Mouse (Mus musculus): Measurements from ENCODE around the gene Trim9.

Trim9 gene

GRCm38 (mm10) chr12:70347202-70347841, at the start of gene Trim9:
TSS of gene Trim9 (minus strand) at chr12:70347614.
- DNase-seq (ENCODE audit: low spot score in 2 of 2) = peak; percentile 34 to 49

DNA sequence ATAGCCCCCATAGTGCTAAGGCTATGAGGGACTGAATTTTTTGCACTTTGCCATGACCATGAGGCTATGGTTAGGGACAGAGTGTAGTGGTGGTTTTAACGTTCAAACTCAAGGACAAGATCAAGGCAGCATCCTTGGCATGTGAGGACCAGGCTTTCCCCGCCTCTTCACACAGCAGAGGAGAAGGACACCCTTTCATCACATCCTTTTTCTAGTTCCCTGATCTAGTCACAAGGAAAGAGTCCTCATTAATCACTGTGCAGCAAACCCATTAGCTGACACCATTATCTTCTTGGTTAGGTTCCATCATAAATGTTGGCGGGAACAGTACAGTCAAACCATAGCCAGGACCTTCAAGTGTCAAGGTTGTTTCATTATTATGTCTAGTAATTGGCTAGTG, 47.6 kb upstream of the Trim9 start:
- DNase-seq (ENCODE audit: low spot score in 2 of 2) = no peak

DNA sequence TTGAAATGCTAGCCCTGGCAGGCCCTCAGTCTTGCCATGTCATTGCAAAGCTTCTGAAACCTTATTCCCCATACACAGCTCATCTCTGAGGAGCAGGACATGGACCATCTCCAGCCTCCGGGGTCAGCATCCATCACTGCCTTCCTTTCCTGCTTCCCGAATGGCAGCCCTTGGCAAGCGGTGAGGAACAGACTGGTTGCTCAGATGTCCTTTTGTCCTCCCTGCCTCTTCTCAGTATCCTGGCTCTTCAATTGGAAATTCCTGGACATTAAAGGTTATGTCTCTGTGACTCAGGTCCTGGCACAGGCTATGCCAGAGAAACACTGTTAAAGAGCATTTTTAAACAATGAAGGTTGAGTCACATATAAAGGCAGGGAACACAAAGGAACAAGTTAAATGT, 43.8 kb upstream of the Trim9 start:
- no peak for DNase-seq (ENCODE audit: low spot score in 2 of 2)

GRCm38 (mm10) chr12:70374976-70375375, 27.6 kb upstream of the Trim9 start:
- DNase-seq (ENCODE audit: low spot score in 2 of 2) = no peak

DNA sequence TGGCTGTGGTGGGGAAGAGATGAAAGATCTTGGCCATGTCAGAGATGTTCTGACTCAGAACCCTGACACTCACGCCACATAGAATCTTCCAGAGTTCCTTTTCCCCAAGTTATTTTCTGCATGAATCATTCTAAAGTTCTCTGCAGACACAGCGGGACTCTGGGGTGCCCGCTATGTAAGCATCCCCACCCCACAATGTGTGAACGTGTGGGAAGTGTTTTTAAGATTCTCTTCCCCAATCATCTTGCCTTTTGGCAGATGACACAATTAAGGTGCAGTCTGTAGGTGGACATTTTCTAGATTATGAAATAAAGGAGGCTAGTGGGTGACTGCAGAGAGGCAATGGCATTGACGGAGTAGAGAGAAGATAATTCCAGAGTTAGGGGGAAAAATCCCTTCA, 25.5 kb upstream of the Trim9 start:
- DNase-seq (ENCODE audit: low spot score in 2 of 2) = no peak

- no peak for DNase-seq (ENCODE audit: low spot score in 2 of 2)
Observed at GRCm38 (mm10) chr12:70369348-70369747, 21.9 kb upstream of the Trim9 start.

DNA sequence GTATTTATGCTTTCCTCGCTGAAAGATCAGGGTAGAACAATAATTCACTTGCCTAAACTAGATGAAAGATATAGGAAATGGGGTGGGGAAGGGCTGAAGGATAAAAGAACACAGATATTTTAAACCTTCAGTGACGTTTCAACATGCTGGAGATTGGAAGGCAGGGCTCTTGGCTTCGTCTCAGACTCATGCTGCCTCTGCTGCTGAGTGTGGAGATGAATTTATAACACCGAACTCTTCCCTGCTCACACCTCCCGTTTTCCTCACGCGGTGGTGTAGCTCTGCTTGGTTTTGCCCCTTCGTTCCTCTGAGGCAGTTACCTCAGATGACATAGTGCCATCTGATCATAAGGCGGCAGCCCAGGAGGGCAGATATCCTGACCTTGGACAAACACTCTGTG, 21.4 kb upstream of the Trim9 start:
- no peak for DNase-seq (ENCODE audit: low spot score in 2 of 2)

GRCm38 (mm10) chr12:70367326-70368248, 20.2 kb upstream of the Trim9 start:
- no peak for DNase-seq (ENCODE audit: low spot score in 2 of 2)

DNA sequence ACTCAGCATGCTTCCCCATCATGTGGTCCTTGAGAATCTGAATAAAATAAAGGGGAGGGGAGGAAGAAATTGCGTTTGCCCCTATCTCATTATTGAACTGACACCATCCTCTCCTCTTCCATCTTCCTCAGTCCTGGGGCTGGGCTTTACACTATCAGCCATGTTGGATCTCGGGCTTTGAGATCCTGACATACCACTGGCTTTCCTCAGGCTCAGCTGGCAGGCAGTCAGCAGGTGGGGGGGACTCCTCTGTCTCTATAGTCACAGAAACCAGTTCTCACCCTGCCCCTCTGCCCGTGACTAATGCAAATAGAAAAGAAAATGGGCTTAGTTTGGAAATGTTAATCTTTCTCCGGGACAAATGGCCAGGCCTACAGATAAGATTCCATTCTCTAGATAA, 15.6 kb upstream of the Trim9 start:
- DNase-seq (ENCODE audit: low spot score in 2 of 2) = no peak

- DNase-seq (ENCODE audit: low spot score in 2 of 2) = no peak
Observed at GRCm38 (mm10) chr12:70360276-70360675, 12.9 kb upstream of the Trim9 start.

- no peak for DNase-seq (ENCODE audit: low spot score in 2 of 2)
Observed at GRCm38 (mm10) chr12:70359443-70359842, 12.0 kb upstream of the Trim9 start.

DNA sequence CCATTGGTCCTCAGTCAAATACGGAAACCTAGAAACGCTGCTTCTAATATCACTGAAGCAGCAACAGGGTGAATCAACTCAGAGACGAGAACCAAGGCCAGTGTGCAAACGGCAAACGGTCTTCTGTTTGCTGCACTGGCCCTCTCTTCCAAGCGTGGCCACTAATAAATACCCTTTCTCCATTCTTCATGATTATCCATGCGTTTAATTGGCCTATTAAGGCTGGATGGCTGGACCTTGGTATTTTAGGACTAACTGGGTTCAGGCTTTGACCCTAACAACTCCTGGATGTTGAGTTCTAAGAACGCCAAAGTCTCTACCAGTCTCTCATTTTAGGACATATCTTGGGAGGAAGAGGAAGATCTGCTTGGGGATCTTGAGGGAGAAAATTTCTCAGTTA, 7.5 kb upstream of the Trim9 start:
- DNase-seq (ENCODE audit: low spot score in 2 of 2) = no peak

DNA sequence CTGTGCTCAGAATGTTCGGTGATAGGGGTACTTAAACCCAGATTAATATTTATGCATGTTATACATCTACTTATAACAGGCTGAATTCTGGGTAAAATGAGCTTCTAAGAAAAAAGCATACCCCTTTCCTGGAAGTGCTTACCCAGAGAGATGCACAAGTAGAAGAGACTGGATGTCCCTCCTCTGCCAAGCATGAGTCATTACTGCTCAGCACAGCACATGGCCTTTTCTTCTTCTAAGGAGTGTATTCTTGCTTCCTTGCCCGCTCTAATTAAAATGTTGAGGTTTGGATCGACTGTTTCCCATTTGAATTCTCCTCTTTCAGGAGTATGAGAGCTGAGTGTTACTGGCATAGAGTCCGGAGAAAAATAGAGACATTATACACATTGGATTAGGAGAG, 3.1 kb upstream of the Trim9 start:
- DNase-seq (ENCODE audit: low spot score in 2 of 2) = no peak

DNA sequence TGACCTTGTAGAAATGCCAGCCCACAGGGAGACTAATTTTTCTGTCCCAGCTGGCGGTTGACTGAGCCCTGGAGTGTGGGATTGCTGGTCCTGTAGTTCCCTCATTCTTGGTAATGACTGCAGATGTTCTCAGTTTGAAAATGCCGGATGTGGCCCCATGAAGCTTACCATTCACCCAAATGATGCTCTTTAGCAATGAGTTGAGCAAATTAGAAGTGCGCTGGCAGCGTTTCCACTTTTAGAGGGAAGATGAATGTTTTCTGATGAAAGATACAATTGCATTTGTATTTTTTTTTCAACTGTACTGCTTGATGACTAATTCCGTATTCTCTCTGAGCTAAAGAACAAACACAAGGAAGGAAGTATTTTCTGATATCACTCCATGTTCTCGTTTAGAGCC, 2.4 kb upstream of the Trim9 start:
- DNase-seq (ENCODE audit: low spot score in 2 of 2) = no peak

- DNase-seq (ENCODE audit: low spot score in 2 of 2) = no peak
Observed at GRCm38 (mm10) chr12:70348026-70348425, 612 bp upstream of the Trim9 start.

DNA sequence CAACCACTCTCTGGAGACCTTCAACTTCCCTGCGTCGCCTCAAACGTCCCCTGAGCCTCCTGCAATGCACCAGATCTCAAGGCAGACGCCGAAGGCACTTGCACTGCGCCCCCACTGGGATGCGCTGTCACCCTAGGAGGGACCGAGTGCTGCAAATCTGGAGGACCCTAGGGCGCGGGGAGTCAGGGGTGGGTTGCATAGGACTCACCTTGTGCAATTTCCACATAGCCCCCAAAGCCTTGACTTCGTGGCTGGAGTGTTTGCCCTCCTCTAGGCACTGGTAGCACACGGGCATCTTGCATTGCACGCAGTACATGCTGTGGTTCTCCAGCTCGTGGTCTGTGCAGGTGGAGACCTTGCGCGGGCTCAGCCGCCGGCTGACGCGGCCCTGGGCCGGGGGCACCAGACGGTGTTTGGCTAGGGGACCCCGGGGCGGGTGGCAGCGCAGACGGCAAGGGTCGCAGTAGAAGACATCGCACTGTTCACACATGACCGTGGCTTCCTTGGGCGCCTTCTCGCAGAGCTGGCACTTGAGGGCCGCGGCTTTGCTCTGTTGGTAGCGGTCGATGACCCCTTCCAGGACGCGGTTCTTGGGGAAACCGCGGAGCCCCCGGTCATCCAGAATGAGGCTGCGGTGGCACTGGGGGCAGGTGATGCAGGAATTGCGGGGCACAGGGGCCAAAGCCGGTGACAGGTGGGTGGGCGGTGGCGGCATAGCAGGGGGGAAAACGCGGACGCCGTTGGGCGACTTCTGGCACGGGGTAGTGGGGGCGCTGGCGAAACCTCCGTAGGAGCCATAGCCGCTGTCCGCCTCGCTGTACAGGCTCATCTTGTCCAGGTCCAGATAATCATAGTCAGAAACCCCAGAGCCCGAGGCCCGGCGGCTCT, 1.0 kb downstream of the Trim9 start:
- no peak for DNase-seq (ENCODE audit: low spot score in 2 of 2)

- DNase-seq (ENCODE audit: low spot score in 2 of 2) = no peak
Observed at GRCm38 (mm10) chr12:70345531-70346138, 1.8 kb downstream of the Trim9 start.

DNA sequence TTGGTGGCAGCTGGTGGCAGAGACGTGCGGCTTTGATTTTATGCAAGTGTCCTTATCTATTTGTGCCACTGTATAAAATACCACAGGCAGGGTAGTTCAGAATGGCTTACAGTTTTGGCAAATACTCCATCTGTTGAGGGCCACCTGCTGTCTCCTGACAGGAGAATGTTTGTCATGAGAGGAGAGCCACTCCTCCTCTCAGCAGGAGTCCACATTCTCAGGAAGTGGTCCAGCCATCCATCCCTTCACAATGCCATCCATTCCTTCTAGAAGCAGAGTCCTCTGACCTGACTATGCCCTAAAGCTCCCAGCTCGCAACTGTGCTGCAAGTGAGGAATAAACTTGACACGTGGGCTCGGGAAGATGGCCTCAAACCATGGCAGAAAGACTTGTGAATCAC, 12.2 kb downstream of the Trim9 start:
- DNase-seq (ENCODE audit: low spot score in 2 of 2) = no peak

DNA sequence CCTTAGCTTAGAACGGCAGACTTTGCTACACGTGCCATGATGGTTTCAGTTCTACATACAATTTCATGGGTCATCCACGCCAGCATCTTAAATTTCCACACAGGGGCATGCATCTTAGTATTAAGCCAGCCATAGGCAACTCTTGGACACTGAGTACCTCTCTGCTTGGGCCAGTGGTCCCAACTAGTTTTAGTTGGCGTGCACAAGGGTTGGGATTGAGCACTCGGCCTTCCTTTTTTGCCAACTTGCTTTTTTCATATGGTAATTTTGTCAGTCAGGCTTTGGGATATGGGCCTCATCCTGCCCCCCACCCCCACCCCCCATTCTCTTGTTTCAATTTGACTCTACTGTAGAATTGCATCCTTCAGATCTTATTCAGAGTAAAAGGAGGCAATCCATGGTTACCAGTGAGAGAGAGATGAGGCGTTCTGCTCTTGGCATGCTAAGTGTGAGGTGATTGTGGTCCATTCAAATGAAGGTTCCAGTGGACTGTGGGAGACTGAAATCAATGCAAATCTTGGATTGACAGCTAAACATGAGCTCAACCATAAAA, 14.1 kb downstream of the Trim9 start:
- no peak for DNase-seq (ENCODE audit: low spot score in 2 of 2)

GRCm38 (mm10) chr12:70329059-70329458, 18.4 kb downstream of the Trim9 start:
- no peak for DNase-seq (ENCODE audit: low spot score in 2 of 2)

DNA sequence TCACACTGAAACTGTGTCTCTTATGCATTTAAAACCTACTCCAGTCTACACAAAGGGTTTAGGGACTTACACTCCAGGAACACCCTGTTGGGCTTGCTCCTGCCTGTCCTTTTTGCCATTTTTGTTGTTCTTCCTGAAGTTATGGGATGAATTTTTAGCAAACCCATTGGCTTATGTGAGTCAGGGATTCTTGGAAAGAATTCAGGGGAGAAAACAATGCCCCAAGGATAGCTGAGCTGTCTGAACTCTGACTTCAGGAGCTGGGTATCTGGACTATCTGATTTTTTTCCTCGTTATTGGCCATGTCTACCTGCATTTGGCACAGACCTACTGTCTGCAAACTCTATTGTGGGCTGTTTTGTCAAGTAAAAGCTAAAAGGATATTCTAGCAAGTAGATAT, 20.5 kb downstream of the Trim9 start:
- DNase-seq (ENCODE audit: low spot score in 2 of 2) = no peak

DNA sequence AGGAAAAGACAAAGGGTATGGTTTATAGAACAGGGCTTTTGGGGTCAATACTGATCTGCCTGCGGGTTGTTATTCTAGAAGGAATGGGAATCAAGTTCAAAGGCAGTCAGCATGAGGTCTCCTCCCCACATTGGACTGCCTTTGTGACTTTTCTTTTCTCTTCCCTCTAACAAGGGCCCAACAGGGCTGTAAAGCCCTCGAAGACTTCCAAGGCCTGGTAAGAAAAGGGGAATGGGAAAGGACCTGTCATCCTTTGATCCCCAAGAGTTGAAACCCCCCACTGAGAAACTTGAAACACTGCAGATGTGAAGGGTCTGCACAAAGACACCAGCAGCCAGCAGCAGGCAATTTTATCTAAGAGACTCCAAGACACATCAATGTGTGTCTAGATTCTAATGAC, 21.0 kb downstream of the Trim9 start:
- no peak for DNase-seq (ENCODE audit: low spot score in 2 of 2)
